Mouse (Mus musculus) intestine, embryonic 16.5 days (tissue): ENCODE data around the gene Nr2c2. TPM values are rescaled to one million over a fixed set of nuclear protein-coding genes. Genes with fewer than 3 reads are reported as not detected.

Experiments
- ATAC-seq: fragments of 200-750 bp; cut with Nextera tagmentation; 2 replicates; pipeline ENCODE4 v1.8.0; 2017; ENCODE audit warnings: moderate TSS enrichment, moderate library complexity
- H3K27ac ChIP-seq: fragments of 300-500 bp; sonication (generic); 2 replicates; pipeline ENCODE4 v1.5.1; 2014; ENCODE audit warnings: mild to moderate bottlenecking, low read length
- H3K27me3 ChIP-seq: fragments of 300-500 bp; sonication (generic); replicated peaks from 2 replicates; pipeline ENCODE4 v1.6.1; 2014; ENCODE audit warnings: low read length, control low read depth, mixed read lengths; ENCODE audit not compliant: control insufficient read depth, insufficient read depth
- H3K36me3 ChIP-seq: fragments of 300-500 bp; sonication (generic); 2 replicates; pipeline ENCODE4 v1.6.1; 2014; ENCODE audit warnings: low read length, control low read depth; ENCODE audit not compliant: control insufficient read depth, insufficient read depth
- H3K4me1 ChIP-seq: fragments of 300-500 bp; sonication (generic); 2 replicates; pipeline ENCODE4 v1.6.1; 2014; ENCODE audit warnings: low read length, control low read depth, mixed read lengths; ENCODE audit not compliant: control insufficient read depth, insufficient read depth
- H3K4me2 ChIP-seq: fragments of 300-500 bp; sonication (generic); 2 replicates; pipeline ENCODE4 v1.6.1; 2014; ENCODE audit warnings: low read depth, low read length, control low read depth
- H3K4me3 ChIP-seq: fragments of 300-500 bp; sonication (generic); 2 replicates; pipeline ENCODE4 v1.5.1; 2014; ENCODE audit warnings: mild to moderate bottlenecking, low read length
- H3K9ac ChIP-seq: fragments of 300-500 bp; sonication (generic); 2 replicates; pipeline ENCODE4 v1.6.1; 2014; ENCODE audit warnings: low read depth, low read length
- H3K9me3 ChIP-seq: fragments of 300-500 bp; sonication (generic); 2 replicates; pipeline ENCODE4 v1.6.1; 2016; ENCODE audit warnings: low read length, control low read depth; ENCODE audit not compliant: control insufficient read depth
- WGBS: fragments of 180-500 bp; shearing (Covaris S2); extraction: QIAGEN DNeasy Blood & Tissue Kit; methylation state at CpG from one replicate; pipeline ENCODE4 v1.1.7; 2014; 5-methylcytosine and 5-hydroxymethylcytosine counted together
- polyA plus RNA-seq: library from polyadenylated mRNA; unstranded; fragments of >200 nt; fragmentation: Nextera tagmentation; extraction: Ambion mirVana; gene quantifications from 2 replicates; pipeline ENCODE4 v1.2.1, GENCODE M21; 2015

The Nr2c2 gene
- polyA plus RNA-seq, 1 experiment from 2014 or later: 9.2 TPM

- H3K4me3 ChIP-seq: no peak overlapping the region
- ATAC-seq: 0 out of 2 replicates have a peak, but pooled peaks have one; percentile 18
- H3K9ac ChIP-seq: no peak overlapping the region
- H3K36me3 ChIP-seq: peaks cover 9% of the 10 kb centered on the region
- 51% methylated on average over 1 of the region's 1 CpGs for WGBS
- H3K9me3 ChIP-seq: no peaks in the 10 kb centered on the region
- no peaks in the 10 kb centered on the region for H3K4me1 ChIP-seq
- H3K27ac ChIP-seq: no peak overlapping the region
- no peak overlapping the region for H3K4me2 ChIP-seq
- no peaks in the 10 kb centered on the region for H3K27me3 ChIP-seq
Observed at GRCm38 (mm10) chr6:92153774-92154173, 62.6 kb downstream of the Nr2c2 start.

GRCm38 (mm10) chr6:92158801-92159200 lies 67.6 kb downstream of the Nr2c2 start:
- H3K9ac ChIP-seq: no peak overlapping the region
- no peaks in the 10 kb centered on the region for H3K9me3 ChIP-seq
- no peak overlapping the region for H3K27ac ChIP-seq
- H3K4me3 ChIP-seq: no peak overlapping the region
- 91% methylated on average over 3 of the region's 3 CpGs for WGBS
- H3K27me3 ChIP-seq: no peaks in the 10 kb centered on the region
- no peak overlapping the region for H3K4me2 ChIP-seq
- ATAC-seq: no peak
- H3K36me3 ChIP-seq: peaks cover 21% of the 10 kb centered on the region
- H3K4me1 ChIP-seq: no peaks in the 10 kb centered on the region

- WGBS: 90% methylated on average over 1 of the region's 1 CpGs
- Histone ChIP-seq H3K4me3 (no peak overlapping the region), H3K36me3 (peaks cover 20% of the 10 kb centered on the region), H3K4me1 (no peaks in the 10 kb centered on the region), H3K9ac (no peak overlapping the region), H3K4me2 (no peak overlapping the region), H3K27me3 (no peaks in the 10 kb centered on the region), H3K27ac (no peak overlapping the region), H3K9me3 (no peaks in the 10 kb centered on the region)
- no peak for ATAC-seq
Observed at GRCm38 (mm10) chr6:92162724-92163123, 71.5 kb downstream of the Nr2c2 start.

GRCm38 (mm10) chr6:92176450-92176849 lies 85.3 kb downstream of the Nr2c2 start:
- H3K27me3 ChIP-seq: no peaks in the 10 kb centered on the region
- H3K4me3 ChIP-seq: no peak overlapping the region
- no peak overlapping the region for H3K9ac ChIP-seq
- no peak for ATAC-seq
- H3K4me2 ChIP-seq: no peak overlapping the region
- WGBS: 94% methylated on average over 1 of the region's 1 CpGs
- peaks cover 19% of the 10 kb centered on the region for H3K36me3 ChIP-seq
- no peaks in the 10 kb centered on the region for H3K9me3 ChIP-seq
- H3K4me1 ChIP-seq: no peaks in the 10 kb centered on the region
- no peak overlapping the region for H3K27ac ChIP-seq

- peak within 1 kb of the TSS; percentile 82 for H3K9ac ChIP-seq
- H3K4me1 ChIP-seq: peaks cover 9% of the 10 kb centered on the region
- H3K27me3 ChIP-seq: no peaks in the 10 kb centered on the region
- peak within 1 kb of the TSS; percentile 51 for H3K27ac ChIP-seq
- WGBS: under 1% methylated on average over 42 of the region's 42 CpGs
- ATAC-seq: peak; percentile 98
- H3K4me2 ChIP-seq: peak within 1 kb of the TSS; percentile 79
- peaks cover 6% of the 10 kb centered on the region for H3K36me3 ChIP-seq
- peak within 1 kb of the TSS; percentile 82 for H3K4me3 ChIP-seq
- H3K9me3 ChIP-seq: no peaks in the 10 kb centered on the region
Observed at GRCm38 (mm10) chr6:92183621-92184131, 92.5 kb downstream of the Nr2c2 start, which contains the start of gene Mrps25. Gene Mrps25, minus strand, starts transcription at chr6:92184033.

GRCm38 (mm10) chr6:92184178-92184577 lies 93.0 kb downstream of the Nr2c2 start:
- 6% methylated on average over 10 of the region's 10 CpGs for WGBS
- no peaks in the 10 kb centered on the region for H3K27me3 ChIP-seq
- peaks cover 9% of the 10 kb centered on the region for H3K4me1 ChIP-seq
- ATAC-seq: peak; percentile 66
- H3K9ac ChIP-seq: peak overlapping the region; percentile 82
- peak overlapping the region; percentile 70 for H3K4me2 ChIP-seq
- H3K36me3 ChIP-seq: peaks cover under 1% of the 10 kb centered on the region
- no peaks in the 10 kb centered on the region for H3K9me3 ChIP-seq
- no peak overlapping the region for H3K27ac ChIP-seq
- peak overlapping the region; percentile 82 for H3K4me3 ChIP-seq

GRCm38 (mm10) chr6:92199414-92199813 lies 108.2 kb downstream of the Nr2c2 start:
- H3K4me3 ChIP-seq: no peak overlapping the region
- H3K27ac ChIP-seq: no peak overlapping the region
- ATAC-seq: no peak
- 93% methylated on average over 8 of the region's 8 CpGs for WGBS
- peaks cover 13% of the 10 kb centered on the region for H3K36me3 ChIP-seq
- no peaks in the 10 kb centered on the region for H3K27me3 ChIP-seq
- H3K4me2 ChIP-seq: no peak overlapping the region
- no peaks in the 10 kb centered on the region for H3K9me3 ChIP-seq
- no peak overlapping the region for H3K9ac ChIP-seq
- H3K4me1 ChIP-seq: no peaks in the 10 kb centered on the region

DNA sequence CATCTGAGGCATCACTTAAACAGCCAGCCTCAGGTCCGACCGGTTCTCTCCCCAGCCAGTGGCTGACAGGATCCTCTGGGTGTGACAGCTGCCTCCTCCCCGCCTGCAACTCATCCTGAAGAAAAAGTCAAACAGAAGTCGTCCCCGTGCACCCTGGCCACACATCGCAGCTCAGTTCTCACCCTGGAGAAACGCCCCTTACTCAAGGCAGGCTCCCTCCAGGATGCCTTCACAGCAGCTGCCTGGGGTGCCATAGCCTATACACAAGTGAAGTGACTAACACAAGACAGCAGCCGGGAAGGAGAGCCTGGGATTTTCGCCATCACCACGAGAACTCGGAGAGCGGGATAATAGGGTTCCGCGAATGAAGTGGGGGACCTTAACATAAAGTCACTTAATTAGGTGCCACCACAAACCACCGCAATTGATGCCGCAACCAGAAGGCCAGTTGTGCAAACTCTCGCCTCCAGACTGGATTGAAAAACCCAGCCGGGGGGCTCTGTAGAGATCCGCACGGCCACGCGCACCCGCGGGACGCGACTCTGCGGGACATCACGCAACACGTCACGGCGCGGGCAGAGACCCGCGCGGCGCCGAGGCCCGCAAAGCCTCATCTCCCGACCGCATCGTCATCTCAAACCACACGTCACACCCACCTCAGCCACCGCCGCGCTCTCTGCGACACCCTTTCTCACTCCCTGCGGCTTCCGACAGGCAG lies 123.0 kb downstream of the Nr2c2 start:
- ATAC-seq: peak; percentile 64
- H3K4me1 ChIP-seq: peaks cover 10% of the 10 kb centered on the region
- WGBS: under 1% methylated on average over 48 of the region's 48 CpGs
- H3K27me3 ChIP-seq: no peaks in the 10 kb centered on the region
- peak overlapping the region; percentile 92 for H3K4me2 ChIP-seq
- peak overlapping the region; percentile 99 for H3K4me3 ChIP-seq
- peak overlapping the region; percentile 80 for H3K27ac ChIP-seq
- peak overlapping the region; percentile 98 for H3K9ac ChIP-seq
- no peaks in the 10 kb centered on the region for H3K9me3 ChIP-seq
- H3K36me3 ChIP-seq: no peaks in the 10 kb centered on the region

- H3K4me2 ChIP-seq: peak within 1 kb of the TSS; percentile 92
- peak within 1 kb of the TSS; percentile 99 for H3K4me3 ChIP-seq
- peak within 1 kb of the TSS; percentile 80 for H3K27ac ChIP-seq
- H3K9me3 ChIP-seq: no peaks in the 10 kb centered on the region
- 10% methylated on average over 35 of the region's 35 CpGs for WGBS
- H3K36me3 ChIP-seq: no peaks in the 10 kb centered on the region
- ATAC-seq: peak; percentile 96
- peak within 1 kb of the TSS; percentile 98 for H3K9ac ChIP-seq
- no peaks in the 10 kb centered on the region for H3K27me3 ChIP-seq
- peaks cover 10% of the 10 kb centered on the region for H3K4me1 ChIP-seq
Observed at GRCm38 (mm10) chr6:92214773-92215449, 123.7 kb downstream of the Nr2c2 start, which contains the start of gene Rbsn. Gene Rbsn, minus strand, starts transcription at chr6:92214925.
